Mouse (Mus musculus) megakaryocyte, embryonic 14.5 days (primary cell): ENCODE measurements around the gene a. TPM values are rescaled to one million over a fixed set of nuclear protein-coding genes. Genes with fewer than 3 reads are reported as not detected.

Source experiments
- H3K27me3 ChIP-seq: replicated peaks from 2 replicates; pipeline ENCODE3; 2012; ENCODE audit warnings: inconsistent platforms
- H3K36me3 ChIP-seq: replicated peaks from 2 replicates; pipeline ENCODE3; 2012; ENCODE audit warnings: low read length, inconsistent platforms, mixed read lengths
- H3K4me1 ChIP-seq: 2 replicates; pipeline ENCODE4 v1.6.1; 2012; ENCODE audit warnings: inconsistent platforms
- H3K4me3 ChIP-seq: replicated peaks from 2 replicates; pipeline ENCODE3; 2012; ENCODE audit warnings: moderate library complexity, mild to moderate bottlenecking, inconsistent platforms
- H3K9me3 ChIP-seq: 2 replicates; pipeline ENCODE4 v1.6.1; 2012; ENCODE audit warnings: inconsistent platforms
- FLI1 ChIP-seq: IDR thresholded peaks from 2 replicates; pipeline ENCODE4 v1.6.1; 2012; ENCODE audit warnings: low read length, inconsistent platforms, mixed read lengths
- GATA1 ChIP-seq: IDR thresholded peaks from 3 replicates; pipeline ENCODE4 v1.6.1; 2012; ENCODE audit warnings: mixed read lengths, low read length, inconsistent platforms, borderline replicate concordance
- polyA plus RNA-seq: library from polyadenylated mRNA; stranded (reverse); fragments of >175 nt; gene quantifications from 2 replicates; pipeline ENCODE4 v1.2.3, GENCODE M21; 2012; ENCODE audit warnings: low replicate concordance; ENCODE audit not compliant: insufficient read depth

Gene a
- polyA plus RNA-seq, 1 experiment = 1.6 TPM

DNA sequence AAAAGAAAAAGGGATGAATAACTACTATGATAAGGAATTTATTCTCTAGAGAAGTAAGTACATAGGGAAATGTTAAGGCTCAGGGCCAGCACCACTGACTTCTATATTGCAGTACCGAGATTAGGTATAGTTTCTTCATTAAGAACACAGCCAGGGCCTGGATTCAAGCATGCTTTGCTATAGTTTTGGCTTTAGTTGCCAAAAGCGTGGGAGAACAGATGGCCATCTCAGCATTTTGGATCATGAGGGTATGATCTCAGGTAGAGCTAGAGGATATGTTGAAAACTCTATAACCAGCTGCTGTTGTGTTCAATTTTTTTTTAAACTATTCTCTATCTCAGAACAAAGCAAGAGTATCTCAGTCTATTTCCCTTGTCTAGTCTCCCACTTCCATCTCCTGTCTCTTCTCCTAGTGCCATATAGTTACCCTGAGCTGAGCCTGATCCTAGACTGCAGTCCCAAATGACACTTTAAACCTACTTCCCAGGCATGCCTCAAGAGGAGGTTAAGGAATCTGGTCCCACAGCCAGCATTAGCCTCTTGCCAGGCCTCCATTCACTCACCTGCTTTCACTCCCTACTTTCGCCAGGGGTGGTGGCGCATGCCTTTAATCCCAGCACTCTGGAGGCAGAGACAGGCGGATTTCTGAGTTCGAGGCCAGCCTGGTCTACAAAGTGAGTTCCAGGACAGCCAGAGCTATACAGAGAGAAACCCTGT is 43.1 kb downstream of the a start:
- Histone ChIP-seq H3K9me3 (no peaks in the 10 kb centered on the region), H3K4me1 (peaks cover 43% of the 10 kb centered on the region), H3K27me3 (no peaks in the 10 kb centered on the region), H3K36me3 (peaks cover 49% of the 10 kb centered on the region), H3K4me3 (no peak overlapping the region)
- TF ChIP-seq FLI1 (no peak), GATA1 (no peak)

DNA sequence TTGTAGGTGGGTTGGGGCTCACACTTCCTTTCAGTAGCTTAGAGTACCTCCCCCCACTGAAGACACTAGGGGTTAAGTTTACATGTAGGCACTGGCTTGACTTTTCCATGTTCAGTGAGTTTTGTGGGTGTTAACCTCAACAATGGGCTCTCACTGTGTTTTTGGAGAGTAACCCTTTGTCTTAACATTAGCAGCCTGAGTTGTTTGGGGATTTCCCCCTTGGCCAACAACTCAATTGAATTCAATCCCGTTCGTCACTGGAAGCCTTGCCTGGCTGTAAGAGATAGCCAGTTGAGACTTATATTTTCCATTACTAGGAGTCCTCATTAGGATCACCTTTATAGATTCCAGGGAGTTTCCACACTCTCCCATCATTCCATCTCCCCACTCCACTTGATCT is 45.3 kb downstream of the a start:
- no peaks in the 10 kb centered on the region for H3K27me3 ChIP-seq
- H3K9me3 ChIP-seq = no peaks in the 10 kb centered on the region
- peaks cover 61% of the 10 kb centered on the region for H3K36me3 ChIP-seq
- H3K4me1 ChIP-seq = peaks cover 24% of the 10 kb centered on the region
- no peak for TF ChIP-seq FLI1
- TF ChIP-seq GATA1 = no peak
- no peak overlapping the region for H3K4me3 ChIP-seq

DNA sequence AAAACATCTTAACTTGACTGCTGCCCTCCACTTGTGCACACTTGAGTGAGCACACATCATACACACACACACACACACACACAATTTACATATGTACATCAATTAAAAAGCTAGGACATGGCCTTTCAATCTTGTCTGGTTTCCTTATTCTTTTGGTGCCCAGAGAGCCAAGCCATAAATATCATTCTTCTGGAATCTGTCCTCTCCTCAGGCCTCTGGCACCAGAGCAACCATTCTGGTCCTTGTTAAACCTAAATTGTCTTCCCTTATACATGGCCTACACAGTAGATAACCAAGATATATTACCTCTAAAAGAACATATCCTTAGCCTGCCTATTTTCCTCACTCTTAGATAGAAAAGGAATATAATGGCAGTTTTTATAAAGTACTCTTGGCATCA is 56.9 kb downstream of the a start:
- peaks cover 45% of the 10 kb centered on the region for H3K36me3 ChIP-seq
- 0 out of 2 replicates have a peak, but pooled peaks cover 3% of the 10 kb centered on the region for H3K9me3 ChIP-seq
- no peak overlapping the region for H3K4me3 ChIP-seq
- peaks cover 22% of the 10 kb centered on the region for H3K4me1 ChIP-seq
- TF ChIP-seq GATA1 (no peak), FLI1 (no peak)
- no peaks in the 10 kb centered on the region for H3K27me3 ChIP-seq

DNA sequence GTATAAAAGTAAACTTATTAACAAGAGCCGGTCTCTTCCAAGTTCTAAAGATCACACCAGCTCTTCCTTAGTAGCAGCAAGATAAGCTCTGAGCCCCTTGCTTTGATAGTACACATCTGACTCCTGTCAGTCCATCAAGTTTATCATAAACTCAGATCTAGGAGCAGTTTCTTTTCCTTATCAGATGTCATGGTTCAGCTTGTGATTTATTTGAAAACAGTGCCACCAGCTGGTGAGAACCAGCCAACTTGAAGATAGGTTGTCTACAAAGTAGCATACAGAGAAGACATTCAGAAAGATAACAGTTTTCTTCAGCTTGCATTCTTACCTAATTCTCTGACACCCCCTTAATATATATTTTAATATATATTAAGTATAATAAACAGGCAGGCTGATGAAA is 64.2 kb downstream of the a start:
- Histone ChIP-seq H3K36me3 (peaks cover 57% of the 10 kb centered on the region), H3K9me3 (0 out of 2 replicates have a peak, but pooled peaks cover 3% of the 10 kb centered on the region), H3K4me3 (no peak overlapping the region), H3K4me1 (peaks cover 27% of the 10 kb centered on the region), H3K27me3 (no peaks in the 10 kb centered on the region)
- TF ChIP-seq GATA1 (no peak; the same call in 2 of the 3 replicates), FLI1 (no peak)

DNA sequence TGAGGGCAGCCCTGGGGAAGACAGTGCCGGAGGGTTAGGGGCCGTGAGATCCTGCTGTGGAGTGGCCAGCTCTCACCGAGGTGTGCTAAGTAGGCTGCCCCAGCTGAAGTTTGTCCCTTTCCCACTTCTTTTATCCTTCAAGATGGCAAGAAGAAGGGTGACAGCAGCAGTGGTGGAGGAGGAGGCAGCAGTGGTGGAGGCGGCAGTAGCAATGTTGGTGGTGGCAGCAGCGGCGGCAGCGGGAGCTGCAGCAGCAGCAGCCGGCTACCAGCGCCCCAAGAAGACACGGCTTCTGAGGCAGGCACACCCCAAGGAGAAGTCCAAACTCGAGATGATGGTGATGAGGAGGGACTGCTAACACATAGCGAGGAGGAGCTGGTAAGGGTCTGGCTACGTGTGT is 72.5 kb downstream of the a start:
- H3K36me3 ChIP-seq = peaks cover 98% of the 10 kb centered on the region
- H3K27me3 ChIP-seq = no peaks in the 10 kb centered on the region
- no peak overlapping the region for H3K4me3 ChIP-seq
- H3K4me1 ChIP-seq = peaks cover 16% of the 10 kb centered on the region
- TF ChIP-seq FLI1 (no peak), GATA1 (no peak)
- no peaks in the 10 kb centered on the region for H3K9me3 ChIP-seq

DNA sequence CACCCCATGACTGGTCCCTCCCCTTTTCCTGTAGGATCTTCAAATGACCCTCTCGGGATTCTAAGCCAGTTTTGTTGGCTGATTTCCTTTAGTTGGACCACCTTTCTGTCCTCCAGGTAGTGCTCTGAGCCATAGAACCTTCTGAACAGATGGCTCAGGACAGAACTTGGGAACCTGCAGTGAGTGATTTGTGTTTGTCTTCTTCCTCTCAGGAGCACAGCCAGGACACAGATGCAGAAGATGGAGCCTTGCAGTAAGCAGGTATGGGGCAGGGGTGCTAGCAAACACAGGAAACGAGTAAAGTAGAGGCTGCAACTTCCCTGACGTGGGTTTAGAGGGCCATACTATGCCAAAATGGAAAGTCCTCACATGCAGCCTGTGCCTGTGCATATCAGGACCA is 74.5 kb downstream of the a start:
- TF ChIP-seq FLI1 (no peak), GATA1 (no peak)
- Histone ChIP-seq H3K4me1 (peaks cover 16% of the 10 kb centered on the region), H3K4me3 (no peak overlapping the region), H3K27me3 (no peaks in the 10 kb centered on the region), H3K9me3 (no peaks in the 10 kb centered on the region), H3K36me3 (peaks cover 98% of the 10 kb centered on the region)

DNA sequence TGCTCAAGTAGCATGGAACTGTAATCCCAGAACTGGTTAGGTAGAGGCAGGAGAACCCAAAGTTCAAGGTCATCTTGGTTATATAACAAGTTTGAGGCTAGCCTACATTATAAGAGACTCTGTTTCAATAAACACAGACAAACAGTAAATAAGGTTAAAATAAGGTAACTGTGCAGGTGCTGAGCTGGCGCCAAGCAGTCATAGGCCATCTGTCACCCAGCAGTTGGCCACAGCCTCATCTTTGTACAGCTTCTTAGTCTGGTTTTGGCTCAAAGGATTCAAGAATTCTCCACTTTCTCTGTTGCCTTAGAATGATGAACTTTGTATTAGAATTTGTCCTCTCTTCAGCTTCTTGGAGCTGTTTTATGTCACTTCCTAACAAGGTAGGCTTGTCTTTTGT is 76.9 kb downstream of the a start:
- TF ChIP-seq GATA1 = no peak
- Histone ChIP-seq H3K36me3 (peaks cover 95% of the 10 kb centered on the region), H3K9me3 (no peaks in the 10 kb centered on the region)

DNA sequence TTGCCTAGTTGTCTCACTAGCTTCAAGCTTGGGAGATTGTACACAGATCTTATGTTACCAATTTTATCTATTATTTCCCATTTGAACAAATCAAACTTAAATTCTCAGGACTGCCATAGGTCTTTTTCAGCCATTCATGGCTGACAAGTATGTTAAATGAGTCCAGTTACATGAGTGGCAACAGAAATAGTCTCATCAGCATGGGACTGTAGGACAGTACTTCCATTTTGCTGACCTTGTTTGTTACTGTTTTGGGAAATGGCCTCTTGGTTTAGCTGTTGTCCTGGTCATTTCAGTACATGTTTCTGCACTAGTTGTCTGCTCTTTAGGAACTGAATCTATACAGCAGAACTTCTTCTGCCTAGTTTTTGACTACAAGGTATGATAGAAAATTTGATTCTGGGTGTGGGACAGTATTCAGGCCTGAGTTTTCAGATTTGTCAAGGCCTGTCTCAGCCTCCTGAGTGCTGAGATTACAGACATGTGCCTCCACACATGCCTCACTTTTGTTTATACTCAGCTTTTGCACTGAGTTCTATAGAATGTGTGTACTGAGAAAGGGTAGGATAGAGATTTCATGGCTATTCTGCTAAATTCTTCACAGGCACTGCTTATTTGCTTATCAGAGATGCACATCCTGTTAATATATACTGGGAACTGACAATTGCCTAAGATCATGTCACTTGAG is 78.9 kb downstream of the a start:
- Histone ChIP-seq H3K27me3 (no peaks in the 10 kb centered on the region), H3K9me3 (no peaks in the 10 kb centered on the region), H3K4me3 (no peak overlapping the region), H3K4me1 (peaks cover 16% of the 10 kb centered on the region), H3K36me3 (peaks cover 95% of the 10 kb centered on the region)
- TF ChIP-seq GATA1 (no peak), FLI1 (no peak)

More for the DNA sequence above, 76.9 kb downstream of the a start:
- Histone ChIP-seq H3K4me1 (peaks cover 16% of the 10 kb centered on the region), H3K27me3 (no peaks in the 10 kb centered on the region), H3K4me3 (no peak overlapping the region)

DNA sequence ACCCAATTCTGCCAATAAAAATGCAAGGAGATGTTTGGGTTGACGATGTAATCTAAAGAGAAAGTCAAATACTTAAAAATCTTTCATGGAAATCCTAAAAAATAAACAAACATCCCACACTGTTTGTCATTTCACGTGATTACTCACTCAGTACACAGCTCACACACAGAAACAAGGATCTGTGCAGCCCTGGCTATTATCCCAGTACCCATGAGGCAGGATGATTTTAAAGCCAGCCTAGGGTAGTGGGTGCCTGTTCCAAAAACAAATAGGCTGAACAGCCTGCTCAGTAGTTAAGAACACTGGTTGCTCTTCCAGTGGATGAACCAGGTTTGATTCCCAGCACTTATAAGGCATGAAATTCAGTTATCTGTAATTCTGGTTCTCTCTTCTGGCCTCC is 85.4 kb downstream of the a start:
- Histone ChIP-seq H3K4me3 (no peak overlapping the region), H3K9me3 (no peaks in the 10 kb centered on the region), H3K36me3 (peaks cover 96% of the 10 kb centered on the region), H3K27me3 (no peaks in the 10 kb centered on the region), H3K4me1 (no peaks in the 10 kb centered on the region; the same call in 1 of the 2 replicates)
- TF ChIP-seq GATA1 = no peak
- no peak for TF ChIP-seq FLI1

DNA sequence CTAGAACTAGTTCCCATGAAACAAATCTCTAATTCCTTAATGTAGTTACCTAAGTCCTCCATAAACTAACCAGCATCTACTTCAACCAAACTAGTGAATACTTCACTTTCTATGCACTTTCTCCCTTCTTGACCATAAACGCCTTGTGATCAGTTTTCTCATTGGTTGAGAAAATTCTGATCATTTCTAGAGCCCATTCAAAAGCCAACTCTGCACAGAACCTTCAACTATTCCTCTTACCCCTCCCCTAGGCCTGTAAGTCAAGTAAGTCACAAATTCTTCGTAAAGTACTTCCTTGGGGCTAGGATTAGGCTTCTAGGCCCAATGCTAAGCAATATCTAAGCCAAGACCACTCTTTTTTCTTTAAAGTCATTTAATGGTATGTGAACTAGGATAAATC is 100.4 kb downstream of the a start:
- Histone ChIP-seq H3K4me1 (peaks cover 26% of the 10 kb centered on the region), H3K9me3 (no peaks in the 10 kb centered on the region), H3K36me3 (peaks cover 24% of the 10 kb centered on the region), H3K4me3 (peak overlapping the region; percentile 98), H3K27me3 (no peaks in the 10 kb centered on the region)
- no peak for TF ChIP-seq GATA1
- TF ChIP-seq FLI1 = no peak
